In genomic region chr12:69127626-69128025, GRCm38 (mm10) we compare ENCODE assay signal across 16 mouse cellular contexts. TPM values are rescaled to one million over a fixed set of nuclear protein-coding genes. Genes with fewer than 3 reads are reported as not detected.
A peak's percentile ranks its signal among the peaks of the same experiment; 100 is the strongest.
DNase-seq lines count a peak whose midpoint lies in the region; TF ChIP-seq lines count a peak whose summit lies in the region.
"Had no signal": no experiment of that assay in that cellular context is flagged by ENCODE, and none has a peak within 500 bp of the region (broad histone marks: within the 10 kb centered on the region; RNA-seq: fewer than 3 reads in every experiment).

No protein-coding gene starts in this region.

- no peaks in the 10 kb centered on the region for H3K79me2 ChIP-seq in CH12.LX (replicated peaks; ENCODE audit: control insufficient read depth, extremely low read depth, insufficient read depth, poor library complexity, severe bottlenecking)

- no peak overlapping the region for H3K4me2 ChIP-seq in CH12.LX (ENCODE audit: insufficient read depth, low read depth, poor library complexity, severe bottlenecking)
- H3K4me2 ChIP-seq: embryonic facial prominence, embryonic 12.5 days; forebrain, embryonic 13.5 days; forebrain, embryonic 15.5 days had no signal

- no peak for TF ChIP-seq RAD21 in CH12.LX (IDR thresholded peaks at IDR 0.05; ENCODE audit: low read depth, low read length)

- in situ Hi-C loops in CH12.LX (cut with MboI; ENCODE audit: low pct_ligation_motif_present, low pct_unique_long_range_greater_than_20kb, low sequenced_read_pairs), result no loop called here

- H3K27ac ChIP-seq in CH12.LX (ENCODE audit: insufficient read depth, low read depth), result no peak overlapping the region
- H3K27ac ChIP-seq: embryonic facial prominence, embryonic 12.5 days; forebrain, embryonic 13.5 days; forebrain, embryonic 15.5 days had no signal

- DNase-seq in 3T3-L1 (ENCODE audit: low read depth, low spot score) (peak; percentile 84), CH12.LX (ENCODE audit: extremely low read depth) (no peak), adipocyte (ENCODE audit: low spot score) (peak; percentile 17)
- peak; percentile 40 for DNase-seq in forelimb bud, embryonic 11.5 days (ENCODE audit: low read depth, low spot score)
- no peak for DNase-seq in left cerebral cortex, adult 8-10 months (ENCODE audit: low spot score in 2 of 2)
- DNase-seq in urinary bladder, postnatal 10 days (ENCODE audit: low spot score), result no peak
- DNase-seq in natural killer cell, adult 2 months (ENCODE audit: low spot score in 2 of 2), result no peak
- DNase-seq: adrenal gland, adult 8-10 months; cerebellum, adult 8-10 months; cerebellum, adult 9-11 months; cerebellum, postnatal 36 days; forebrain, postnatal 0 days had no signal

- H3K4me1 ChIP-seq in CH12.LX (ENCODE audit: control insufficient read depth in 1 of 2, insufficient read depth in 2 of 2), result peaks cover 2 to 13% of the 10 kb centered on the region in 2 experiments; a peak in 2 of 4 replicates
- H3K4me1 ChIP-seq: embryonic facial prominence, embryonic 12.5 days; forebrain, embryonic 13.5 days; forebrain, embryonic 15.5 days had no signal

- H3K27me3 ChIP-seq in CH12.LX (replicated peaks), result no peaks in the 10 kb centered on the region
- H3K27me3 ChIP-seq: embryonic facial prominence, embryonic 12.5 days; forebrain, embryonic 13.5 days; forebrain, embryonic 15.5 days had no signal

- no peak for TF ChIP-seq EP300 in CH12.LX (IDR thresholded peaks at IDR 0.05; ENCODE audit: low read length)

- dilution Hi-C loops in CH12.LX (cut with MboI; ENCODE audit: extremely low pct_ligation_motif_present, extremely low pct_unique_long_range_greater_than_20kb, low sequenced_read_pairs), result no loop called here

- H3K9me3 ChIP-seq in CH12.LX (replicated peaks; ENCODE audit: low read length), result no peaks in the 10 kb centered on the region
- H3K9me3 ChIP-seq: embryonic facial prominence, embryonic 12.5 days; forebrain, embryonic 13.5 days; forebrain, embryonic 15.5 days had no signal

- H3K4me3 ChIP-seq in CH12.LX (replicated peaks in 1 of 3; ENCODE audit: low read depth in 2 of 3, low read length in 2 of 3, poor library complexity in 1 of 3), result no peak overlapping the region
- H3K4me3 ChIP-seq: embryonic facial prominence, embryonic 12.5 days; forebrain, embryonic 13.5 days; forebrain, embryonic 15.5 days had no signal

- no peak for TF ChIP-seq POLR2A in CH12.LX (IDR thresholded peaks at IDR 0.05; ENCODE audit: low read depth, low read length)

- peaks cover 0 to 2% of the 10 kb centered on the region in 2 experiments for H3K36me3 ChIP-seq in CH12.LX (replicated peaks in 1 of 2; ENCODE audit: control insufficient read depth in 1 of 2, insufficient read depth in 1 of 2, low read length in 1 of 2)
- H3K36me3 ChIP-seq: embryonic facial prominence, embryonic 12.5 days; forebrain, embryonic 15.5 days had no signal

- no peak overlapping the region for H3K9ac ChIP-seq in CH12.LX (ENCODE audit: insufficient read depth, low read depth)
- H3K9ac ChIP-seq: embryonic facial prominence, embryonic 12.5 days; forebrain, embryonic 13.5 days; forebrain, embryonic 15.5 days; forebrain, postnatal 0 days had no signal

- no peak for TF ChIP-seq CTCF in CH12.LX (conservative IDR thresholded peaks at IDR 0.05 in 1 of 2, IDR thresholded peaks at IDR 0.05 in 1 of 2; ENCODE audit: low read depth in 2 of 2, low read length in 2 of 2)

TF ChIP-seq in CH12.LX, 34 proteins besides CTCF, POLR2A, EP300 and RAD21:
- TF ChIP-seq HCFC1 (IDR thresholded peaks at IDR 0.05; ENCODE audit: low read depth, low read length) (0 out of 2 replicates have a peak, but pooled peaks have one; percentile 3), JUN (IDR thresholded peaks at IDR 0.05; ENCODE audit: insufficient read depth, low read depth, low read length) (no peak), ZC3H11A (IDR thresholded peaks at IDR 0.05; ENCODE audit: low read depth, low read length) (no peak), MEF2A (IDR thresholded peaks at IDR 0.05; ENCODE audit: borderline replicate concordance, low read depth, low read length) (no peak)

RNA-seq across cellular contexts. Expression of gene Rps29, which starts 31.4 kb away (rescaled TPM):
- total RNA-seq in CH12.LX (2012; rRNA removed), result 5,149 and 5,532 TPM in 2 replicates
- 460 and 635 TPM in 2 replicates for total RNA-seq in CH12.LX (2014; rRNA removed)
- 1,193 and 1,316 TPM in 2 replicates for polyA plus RNA-seq in CH12.LX (2012; ENCODE audit: insufficient read length, low read depth)
- total RNA-seq in left cerebral cortex, adult 8-10 months (2022), result 1,000 to 10,000 TPM; 1,202 to 1,440 (median 1,306) TPM

RNA-seq across cellular contexts. Expression of gene Lrr1, which starts 41.0 kb away (rescaled TPM):
- total RNA-seq in CH12.LX (2012; rRNA removed), result 9.1 and 9.2 TPM in 2 replicates
- total RNA-seq in CH12.LX (2014; rRNA removed), result 33.6 and 35.0 TPM in 2 replicates
- 23.8 and 24.6 TPM in 2 replicates for polyA plus RNA-seq in CH12.LX (2012; ENCODE audit: insufficient read length, low read depth)
- total RNA-seq in left cerebral cortex, adult 8-10 months (2022), result not detected
- total RNA-seq: adrenal gland, adult 18-20 months; adrenal gland, adult 8-10 months had no signal

RNA-seq across cellular contexts. Expression of gene Rpl36al, which starts 56.3 kb away (rescaled TPM):
- total RNA-seq in CH12.LX (2012; rRNA removed) (1,571 and 1,698 TPM in 2 replicates), CH12.LX (2014; rRNA removed) (1,160 and 1,263 TPM in 2 replicates)
- polyA plus RNA-seq in CH12.LX (2012; ENCODE audit: insufficient read length, low read depth), result 748 and 828 TPM in 2 replicates
- 100 to 1,000 TPM; 175 to 204 (median 181) TPM for total RNA-seq in left cerebral cortex, adult 8-10 months (2022)

RNA-seq across cellular contexts. Expression of gene Mgat2, which starts 56.3 kb away (rescaled TPM):
- 58.1 and 72.2 TPM in 2 replicates for total RNA-seq in CH12.LX (2012; rRNA removed)
- total RNA-seq in CH12.LX (2014; rRNA removed), result 104 and 106 TPM in 2 replicates
- polyA plus RNA-seq in CH12.LX (2012; ENCODE audit: insufficient read length, low read depth), result 48.7 and 54.2 TPM in 2 replicates
- 10 to 100 TPM; 27.6 to 29.7 (median 28.7) TPM for total RNA-seq in left cerebral cortex, adult 8-10 months (2022)

Comparison
In these comparisons a context has a peak if more than half of its experiments do, and no peak if none do; other contexts are left out.
1. DNase-seq: peak in 3T3-L1 (single experiment), adipocyte (single experiment) and forelimb bud, embryonic 11.5 days (single experiment); none in CH12.LX (single experiment), left cerebral cortex, adult 8-10 months (0 of 2), urinary bladder, postnatal 10 days (single experiment) and natural killer cell, adult 2 months (0 of 2).
2. RNA of gene Lrr1, which starts 41.0 kb away (total RNA-seq): 9.1 to 35.0 TPM in CH12.LX; not detected in left cerebral cortex, adult 8-10 months; every median in the first group is over 4 times any median in the second.
3. RNA of gene Rpl36al, which starts 56.3 kb away (total RNA-seq): 1,160 to 1,698 TPM in CH12.LX; 175 to 204 TPM in left cerebral cortex, adult 8-10 months; every median in the first group is over 4 times any median in the second.